Mouse (Mus musculus): ENCODE data around the gene Eml2. TPM values are rescaled to one million over a fixed set of nuclear protein-coding genes. Genes with fewer than 3 reads are reported as not detected.
A peak's percentile ranks its signal among the peaks of the same experiment; 100 is the strongest.

Gene Eml2
- total and polyA plus RNA-seq, 2 experiments from 2014 or later = 13.4 to 89.0 TPM

DNA sequence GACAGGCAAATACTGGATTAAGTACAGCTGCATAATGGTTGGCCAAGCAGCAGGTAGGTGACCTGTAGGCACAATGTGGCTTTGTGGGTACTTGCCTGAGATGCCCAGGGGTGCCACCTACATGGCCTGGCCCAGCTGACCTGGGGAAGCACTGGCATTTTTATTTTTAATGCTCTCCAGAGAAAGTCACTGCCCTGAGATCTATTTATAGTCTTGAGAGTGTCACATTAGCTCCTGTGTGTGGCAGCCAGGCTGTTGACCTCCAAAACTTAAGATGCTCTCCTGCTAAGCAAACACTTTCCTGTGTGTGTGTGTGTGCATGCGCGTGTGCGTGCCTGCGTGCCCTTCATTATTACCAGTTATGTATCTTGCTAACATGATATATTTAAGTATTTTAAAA lies 62.1 kb downstream of the Eml2 start:
- ATAC-seq (ENCODE audit: low FRiP score) (no peak), DNase-seq (ENCODE audit: low spot score) (no peak)
- Histone ChIP-seq H3K4me3 (ENCODE audit: low read depth, low read length) (no peak overlapping the region), H3K9ac (replicated peaks; ENCODE audit: low read length, poor library complexity, severe bottlenecking) (no peak overlapping the region; the same call in 1 of the 2 replicates), H3K36me3 (ENCODE audit: insufficient read depth, low read length) (no peaks in the 10 kb centered on the region; the same call in 1 of the 2 replicates), H3K27me3 (ENCODE audit: insufficient read depth, low read length) (no peaks in the 10 kb centered on the region), H3K4me1 (ENCODE audit: insufficient read depth, low read length) (no peaks in the 10 kb centered on the region), H3K4me2 (ENCODE audit: low read depth, low read length, poor library complexity, severe bottlenecking) (no peak overlapping the region), H3K27ac (ENCODE audit: low read depth, low read length) (no peak overlapping the region), H3K9me3 (ENCODE audit: low read length) (no peaks in the 10 kb centered on the region)
- no peak for TF ChIP-seq CTCF (IDR thresholded peaks at IDR 0.05)
- 98% methylated on average over 4 of the region's 4 CpGs for WGBS

- H3K4me3 ChIP-seq (ENCODE audit: low read depth, low read length) = no peak overlapping the region
- 0% methylated on average over 1 of the region's 1 CpGs for WGBS
- no peaks in the 10 kb centered on the region for H3K27me3 ChIP-seq (ENCODE audit: insufficient read depth, low read length)
- ATAC-seq (ENCODE audit: low FRiP score) = peak; percentile 86
- H3K36me3 ChIP-seq (ENCODE audit: insufficient read depth, low read length) = no peaks in the 10 kb centered on the region; the same call in 1 of the 2 replicates
- peak; percentile 97 for TF ChIP-seq CTCF (IDR thresholded peaks at IDR 0.05)
- no peak overlapping the region for H3K9ac ChIP-seq (replicated peaks; ENCODE audit: low read length, poor library complexity, severe bottlenecking)
- peak; percentile 92 for DNase-seq (ENCODE audit: low spot score)
- no peak overlapping the region for H3K27ac ChIP-seq (ENCODE audit: low read depth, low read length)
- H3K4me2 ChIP-seq (ENCODE audit: low read depth, low read length, poor library complexity, severe bottlenecking) = no peak overlapping the region
- no peaks in the 10 kb centered on the region for H3K9me3 ChIP-seq (ENCODE audit: low read length)
- H3K4me1 ChIP-seq (ENCODE audit: insufficient read depth, low read length) = no peaks in the 10 kb centered on the region
These were observed 63.2 kb downstream of the Eml2 start for GRCm38 (mm10) chr7:19239423-19239822.

GRCm38 (mm10) chr7:19239986-19240385 lies 63.8 kb downstream of the Eml2 start:
- ATAC-seq (ENCODE audit: low FRiP score) = no peak
- H3K4me2 ChIP-seq (ENCODE audit: low read depth, low read length, poor library complexity, severe bottlenecking) = no peak overlapping the region

GRCm38 (mm10) chr7:19240905-19241463 lies 64.8 kb downstream of the Eml2 start:
- Histone ChIP-seq H3K4me1 (ENCODE audit: insufficient read depth, low read length) (no peaks in the 10 kb centered on the region), H3K4me2 (ENCODE audit: low read depth, low read length, poor library complexity, severe bottlenecking) (no peak overlapping the region), H3K27ac (ENCODE audit: low read depth, low read length) (no peak overlapping the region), H3K27me3 (ENCODE audit: insufficient read depth, low read length) (no peaks in the 10 kb centered on the region), H3K36me3 (ENCODE audit: insufficient read depth, low read length) (peaks cover 6% of the 10 kb centered on the region), H3K4me3 (ENCODE audit: low read depth, low read length) (no peak overlapping the region), H3K9me3 (ENCODE audit: low read length) (no peaks in the 10 kb centered on the region), H3K9ac (replicated peaks; ENCODE audit: low read length, poor library complexity, severe bottlenecking) (no peak overlapping the region)
- 95% methylated on average over 8 of the region's 8 CpGs for WGBS
- ATAC-seq (ENCODE audit: low FRiP score) (no peak), DNase-seq (ENCODE audit: low spot score) (no peak)
- no peak for TF ChIP-seq CTCF (IDR thresholded peaks at IDR 0.05)

More at GRCm38 (mm10) chr7:19239986-19240385, 63.8 kb downstream of the Eml2 start:
- Histone ChIP-seq H3K9ac (replicated peaks; ENCODE audit: low read length, poor library complexity, severe bottlenecking) (no peak overlapping the region), H3K27ac (ENCODE audit: low read depth, low read length) (no peak overlapping the region), H3K27me3 (ENCODE audit: insufficient read depth, low read length) (no peaks in the 10 kb centered on the region), H3K9me3 (ENCODE audit: low read length) (no peaks in the 10 kb centered on the region), H3K36me3 (ENCODE audit: insufficient read depth, low read length) (peaks cover 1% of the 10 kb centered on the region), H3K4me1 (ENCODE audit: insufficient read depth, low read length) (no peaks in the 10 kb centered on the region), H3K4me3 (ENCODE audit: low read depth, low read length) (no peak overlapping the region)
- TF ChIP-seq CTCF (IDR thresholded peaks at IDR 0.05) = no peak
- WGBS = 59% methylated on average over 4 of the region's 4 CpGs
- DNase-seq (ENCODE audit: low spot score) = no peak

GRCm38 (mm10) chr7:19242005-19242404 lies 65.8 kb downstream of the Eml2 start:
- no peak for ATAC-seq (ENCODE audit: low FRiP score)
- H3K4me3 ChIP-seq (ENCODE audit: low read depth, low read length) = no peak overlapping the region
- H3K9ac ChIP-seq (replicated peaks; ENCODE audit: low read length, poor library complexity, severe bottlenecking) = no peak overlapping the region
- TF ChIP-seq CTCF (IDR thresholded peaks at IDR 0.05) = no peak
- peaks cover 10% of the 10 kb centered on the region; the same call in 1 of the 2 replicates for H3K36me3 ChIP-seq (ENCODE audit: insufficient read depth, low read length)
- H3K9me3 ChIP-seq (ENCODE audit: low read length) = no peaks in the 10 kb centered on the region
- 92% methylated on average over 1 of the region's 1 CpGs for WGBS
- H3K27me3 ChIP-seq (ENCODE audit: insufficient read depth, low read length) = no peaks in the 10 kb centered on the region
- no peak overlapping the region for H3K4me2 ChIP-seq (ENCODE audit: low read depth, low read length, poor library complexity, severe bottlenecking)
- H3K4me1 ChIP-seq (ENCODE audit: insufficient read depth, low read length) = no peaks in the 10 kb centered on the region
- no peak overlapping the region for H3K27ac ChIP-seq (ENCODE audit: low read depth, low read length)
- no peak for DNase-seq (ENCODE audit: low spot score)

DNA sequence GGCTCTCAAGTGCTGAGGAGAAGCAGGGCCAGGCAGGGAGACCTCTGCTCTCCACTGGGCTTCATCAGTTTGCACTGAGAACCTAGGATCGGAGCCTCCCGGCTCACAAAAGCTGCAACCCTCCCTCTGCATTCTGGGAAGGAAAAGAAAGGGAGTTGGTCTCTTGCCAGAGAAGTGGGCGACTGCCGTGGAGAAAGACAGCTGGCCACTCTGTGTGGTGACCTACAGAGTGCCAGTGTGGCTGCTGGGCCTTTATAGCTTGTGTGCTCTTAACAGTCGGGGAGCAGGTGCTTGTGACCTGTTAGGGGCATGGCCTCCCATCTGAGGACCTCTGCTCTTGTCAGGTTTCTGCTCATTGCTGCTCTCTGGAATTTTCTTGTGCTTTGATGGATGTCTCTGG lies 67.6 kb downstream of the Eml2 start:
- peak; percentile 46 for DNase-seq (ENCODE audit: low spot score)
- TF ChIP-seq CTCF (IDR thresholded peaks at IDR 0.05) = no peak
- Histone ChIP-seq H3K9ac (replicated peaks; ENCODE audit: low read length, poor library complexity, severe bottlenecking) (no peak overlapping the region), H3K27me3 (ENCODE audit: insufficient read depth, low read length) (no peaks in the 10 kb centered on the region), H3K4me2 (ENCODE audit: low read depth, low read length, poor library complexity, severe bottlenecking) (no peak overlapping the region), H3K36me3 (ENCODE audit: insufficient read depth, low read length) (peaks cover 12% of the 10 kb centered on the region), H3K27ac (ENCODE audit: low read depth, low read length) (no peak overlapping the region), H3K4me1 (ENCODE audit: insufficient read depth, low read length) (no peaks in the 10 kb centered on the region), H3K9me3 (ENCODE audit: low read length) (no peaks in the 10 kb centered on the region), H3K4me3 (ENCODE audit: low read depth, low read length) (no peak overlapping the region)
- ATAC-seq (ENCODE audit: low FRiP score) = no peak
- 50% methylated on average over 5 of the region's 5 CpGs for WGBS
